Mouse (Mus musculus) ZHBTc4 (cell line): ENCODE measurements around the gene A930009A15Rik.

Experiments
- DNase-seq: peaks from one replicate; pipeline ENCODE4 v3.0.0-alpha.2; 2011; ENCODE audit warnings: low read depth, low spot score

The A930009A15Rik gene

DNA sequence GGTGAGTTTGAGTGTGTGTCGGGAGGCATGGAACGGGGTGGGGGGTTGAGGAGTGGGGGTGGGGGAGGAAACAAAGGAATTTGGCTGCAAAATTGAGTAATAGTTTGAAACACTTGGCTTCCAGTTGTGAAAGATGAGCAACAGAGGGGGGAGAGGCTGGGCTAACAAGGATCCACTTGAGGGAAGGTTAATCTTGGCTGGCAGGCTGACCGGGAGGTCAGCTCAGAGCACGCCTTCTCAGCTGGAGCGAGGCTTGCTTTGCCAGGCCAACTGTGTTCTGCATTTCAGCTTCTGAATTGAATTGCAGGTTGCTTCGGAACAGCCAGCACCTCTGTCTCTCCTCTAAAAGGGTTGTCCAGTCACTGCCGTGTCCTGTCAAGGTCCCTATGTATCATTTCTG lies 9.7 kb downstream of the A930009A15Rik start:
- no peak for DNase-seq

GRCm38 (mm10) chr10:115581971-115582370 lies 12.2 kb downstream of the A930009A15Rik start:
- no peak for DNase-seq

GRCm38 (mm10) chr10:115583071-115583470 lies 13.3 kb downstream of the A930009A15Rik start:
- DNase-seq, result no peak

DNA sequence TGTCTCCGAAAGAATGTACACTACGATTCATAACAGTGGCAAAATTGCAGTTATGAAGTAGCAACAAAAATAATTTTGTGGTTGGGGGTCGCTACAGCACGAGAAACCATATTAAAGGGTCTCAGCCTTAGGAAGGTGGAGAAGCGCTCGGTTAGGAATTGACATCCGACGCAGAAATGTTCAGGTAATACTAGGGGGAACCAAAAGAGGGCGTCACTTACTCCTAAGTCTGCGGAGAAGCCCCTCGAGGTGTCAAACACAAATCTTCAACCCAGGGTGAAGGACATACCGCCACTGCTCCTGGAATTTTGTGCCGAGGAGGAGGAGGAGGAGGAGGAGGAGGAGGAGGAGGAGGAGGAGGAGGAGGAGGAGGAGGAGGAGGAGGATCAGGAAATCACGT lies 14.9 kb downstream of the A930009A15Rik start:
- DNase-seq, result peak; percentile 18

- no peak for DNase-seq
Observed at GRCm38 (mm10) chr10:115585491-115586245, 15.9 kb downstream of the A930009A15Rik start.

DNA sequence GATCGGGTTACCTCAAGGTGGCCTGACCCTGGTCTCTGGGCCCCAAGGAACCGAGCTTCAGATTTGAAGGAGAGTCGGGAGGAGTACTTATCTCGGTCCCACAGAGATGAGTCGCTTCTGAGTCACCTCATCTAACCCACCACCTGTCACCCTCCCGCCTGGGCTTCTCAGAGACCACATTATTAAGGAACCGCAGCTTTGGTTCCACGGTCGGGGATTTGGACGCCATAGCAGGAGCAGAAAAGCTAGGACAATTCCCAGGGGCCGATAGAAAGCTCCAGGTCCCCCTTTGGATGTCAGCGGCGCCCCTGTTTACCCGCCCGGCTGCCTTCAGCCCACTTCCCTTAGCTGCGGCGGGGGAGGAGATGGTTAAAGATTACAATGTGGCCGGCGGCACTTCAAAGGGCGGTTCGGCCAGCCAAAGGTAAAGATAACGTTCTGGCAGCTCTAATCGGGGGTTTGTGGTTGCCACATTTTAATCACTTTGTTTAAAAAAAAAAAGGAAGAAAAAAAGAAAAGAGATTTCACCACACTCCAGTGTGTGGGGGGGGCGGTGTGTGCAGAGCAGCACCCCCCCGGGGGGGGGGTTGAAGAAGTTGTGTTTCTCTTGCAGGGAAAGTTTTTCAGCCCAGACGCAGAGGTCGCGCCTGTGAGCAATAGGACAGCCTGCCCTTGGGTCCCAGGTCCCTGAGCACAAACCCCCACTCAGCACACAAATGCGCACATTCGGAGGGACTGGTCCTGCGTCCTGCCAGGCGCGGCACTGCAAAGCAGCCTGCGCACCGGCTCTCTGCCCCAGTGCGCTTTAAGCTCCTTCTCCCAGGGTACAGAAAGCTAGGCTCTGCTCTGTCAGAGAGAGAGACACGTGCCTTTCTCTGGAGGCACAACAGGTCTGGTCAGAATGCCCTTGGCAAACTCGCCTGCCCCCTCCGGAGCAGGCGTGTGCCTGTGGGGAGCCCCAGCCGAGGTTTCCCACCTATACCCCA lies 16.8 kb downstream of the A930009A15Rik start:
- peak; percentile 58 for DNase-seq

GRCm38 (mm10) chr10:115587301-115587969 lies 17.6 kb downstream of the A930009A15Rik start, which contains the start of gene Lgr5:
Lgr5 (minus strand) TSS chr10:115587780.
- peak; percentile 62 for DNase-seq

DNA sequence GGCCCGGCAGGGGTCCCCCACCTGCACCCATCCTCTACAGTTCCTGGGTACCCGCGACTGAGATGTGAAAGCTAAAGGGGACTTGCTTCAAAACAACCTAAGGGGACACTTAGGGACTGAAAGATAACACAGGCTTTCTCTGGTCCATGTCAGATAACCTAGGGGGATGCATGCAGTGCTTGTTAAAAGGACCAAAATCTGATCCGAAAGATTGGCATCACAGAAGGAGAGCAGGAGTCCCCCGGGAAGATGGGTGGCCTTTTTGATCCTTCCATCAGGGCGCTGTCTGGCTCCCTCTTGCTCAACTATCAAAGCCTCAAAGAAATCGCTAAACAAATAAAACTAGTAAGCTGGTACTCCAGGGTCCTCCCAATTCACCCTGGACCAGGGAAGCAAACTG lies 18.2 kb downstream of the A930009A15Rik start:
- no peak for DNase-seq

DNA sequence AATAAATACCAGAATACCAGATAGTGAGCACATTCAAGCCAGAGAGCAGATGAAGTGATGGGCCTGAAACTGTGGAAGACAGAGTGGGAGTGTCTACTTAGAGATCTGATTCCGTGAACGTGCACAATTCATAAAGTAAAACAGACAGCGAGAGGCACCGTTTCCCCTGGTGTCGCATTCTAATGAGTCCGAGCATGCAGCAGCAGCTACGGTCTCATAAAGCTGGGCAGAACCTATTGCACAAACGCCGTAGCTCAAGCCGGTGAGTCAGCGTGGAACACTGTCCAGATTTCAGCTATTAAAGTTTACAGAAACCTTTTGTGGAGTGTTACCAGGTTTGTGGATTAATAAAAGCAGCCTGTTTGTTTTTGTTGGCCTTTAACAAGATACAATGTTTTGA lies 23.4 kb downstream of the A930009A15Rik start:
- no peak for DNase-seq

DNA sequence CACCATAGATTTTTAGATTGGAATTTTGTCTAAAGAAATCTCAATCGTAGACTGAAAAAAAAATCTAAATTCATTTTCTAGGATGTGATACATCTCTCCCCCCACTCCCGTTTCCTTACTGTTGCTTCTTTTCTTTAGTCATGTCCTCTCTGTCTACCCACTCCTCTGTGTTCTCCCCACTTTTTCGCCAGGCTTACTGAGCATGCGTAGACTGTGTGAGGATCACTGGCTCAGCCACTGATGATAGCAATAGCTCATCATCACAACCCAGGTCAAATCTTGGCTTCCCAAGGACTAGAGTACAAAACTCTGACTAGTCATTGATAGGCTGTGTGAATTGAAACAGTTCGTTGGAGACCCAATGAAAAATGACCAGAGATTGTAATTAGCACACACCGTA lies 23.9 kb downstream of the A930009A15Rik start:
- no peak for DNase-seq

DNA sequence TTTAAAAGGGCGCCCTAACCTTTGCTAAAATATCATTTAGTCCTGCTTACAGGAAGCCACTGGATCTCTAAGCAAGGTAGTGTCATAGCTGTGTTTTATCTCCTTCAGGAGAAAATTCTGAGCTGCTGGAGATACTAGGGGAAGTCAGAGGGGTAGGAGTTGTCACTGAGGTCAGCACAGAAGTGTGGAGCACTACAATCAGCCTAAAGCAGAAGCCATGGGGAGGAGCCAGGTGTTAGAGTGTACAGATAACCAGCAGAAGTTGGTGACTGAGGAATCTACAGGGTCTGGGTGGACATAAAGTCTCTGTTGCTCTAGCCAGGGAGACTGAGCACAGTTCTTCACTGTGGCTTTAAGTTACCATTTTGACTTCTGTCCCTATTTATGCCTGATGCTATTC lies 26.0 kb downstream of the A930009A15Rik start:
- no peak for DNase-seq

DNA sequence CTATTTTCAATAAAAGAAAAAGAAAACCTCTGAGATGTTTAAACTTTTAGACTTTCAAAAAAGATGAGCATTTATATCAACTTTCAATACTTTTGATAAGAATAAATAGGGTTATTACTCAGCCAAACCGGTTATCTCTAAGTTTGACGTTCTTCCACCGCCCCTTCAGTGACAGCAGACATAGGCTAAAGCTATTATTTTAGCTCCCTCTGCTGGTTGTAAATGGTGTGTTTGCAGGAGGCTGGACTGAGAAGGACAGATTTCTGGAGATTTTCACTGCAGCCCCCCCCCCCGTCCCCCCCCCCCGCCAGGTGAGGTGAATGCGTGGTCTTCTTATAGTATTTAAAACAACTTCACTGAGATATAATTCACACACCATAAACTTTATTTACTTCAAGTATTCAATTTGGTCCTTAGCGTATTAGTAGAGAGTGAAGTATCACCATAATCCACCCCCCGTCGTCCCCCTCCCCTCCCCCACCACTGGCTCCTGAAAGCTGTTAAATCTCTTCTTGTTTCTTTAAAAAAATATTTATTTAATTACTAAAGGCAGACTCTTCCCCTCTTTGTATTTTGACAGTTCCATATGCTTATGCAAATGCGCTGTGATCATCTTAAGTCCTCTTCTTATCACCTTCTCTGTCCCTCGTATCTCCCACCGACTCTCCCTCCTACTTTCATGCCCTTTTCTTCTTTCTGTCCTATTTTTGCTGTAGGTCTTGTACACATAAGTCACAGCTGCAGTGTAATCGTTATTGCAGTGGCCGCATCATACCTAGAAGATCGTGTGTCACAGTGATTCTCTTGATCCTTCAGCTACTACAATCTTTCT lies 47.9 kb downstream of the A930009A15Rik start:
- peak; percentile 41 for DNase-seq

DNA sequence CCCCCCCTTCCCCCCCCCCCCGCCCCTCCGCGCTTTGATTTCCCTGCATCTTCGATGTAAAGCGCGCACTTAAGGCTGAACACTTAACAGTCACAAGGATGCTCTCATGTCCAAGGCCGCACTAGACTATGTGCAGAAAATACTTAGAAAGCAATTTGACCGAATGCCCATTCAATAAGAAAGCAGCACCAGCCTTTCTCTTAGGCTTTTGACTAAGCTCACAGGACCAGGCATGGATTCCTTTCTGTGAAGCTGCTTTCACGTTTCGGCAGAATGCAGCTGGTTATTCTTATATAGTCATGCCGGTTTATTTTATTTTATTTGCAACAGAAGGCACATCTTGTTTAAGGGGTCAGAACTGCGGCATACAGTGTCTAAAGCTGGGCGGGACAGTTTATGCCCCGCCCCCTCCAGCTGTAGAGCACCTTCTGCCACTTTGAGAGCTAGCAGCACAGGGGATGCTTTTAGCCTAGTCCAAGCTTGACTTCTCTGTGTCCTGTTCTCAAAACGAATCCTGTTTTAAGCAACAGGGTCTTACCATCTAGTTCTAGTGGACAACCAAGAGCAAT lies 48.6 kb downstream of the A930009A15Rik start:
- DNase-seq, result peak; percentile 30

DNA sequence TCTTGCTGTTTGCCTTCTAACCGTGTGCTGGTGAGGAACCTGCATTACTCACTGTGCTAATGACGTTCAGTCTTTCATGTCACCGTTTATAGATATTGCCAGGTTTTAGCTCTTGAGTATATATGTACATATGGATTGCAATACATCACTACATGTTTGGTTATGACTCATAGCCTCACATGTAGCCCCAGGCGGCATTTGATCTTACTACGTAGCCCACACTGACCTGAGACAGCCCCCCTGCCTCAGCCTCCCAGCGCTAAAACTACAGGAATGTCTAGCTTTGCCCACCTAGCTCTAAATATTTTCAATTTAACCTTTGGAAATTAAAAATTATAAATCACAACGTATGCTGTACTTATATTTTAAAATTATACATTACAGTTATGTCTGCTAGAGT lies 53.7 kb downstream of the A930009A15Rik start:
- no peak for DNase-seq

DNA sequence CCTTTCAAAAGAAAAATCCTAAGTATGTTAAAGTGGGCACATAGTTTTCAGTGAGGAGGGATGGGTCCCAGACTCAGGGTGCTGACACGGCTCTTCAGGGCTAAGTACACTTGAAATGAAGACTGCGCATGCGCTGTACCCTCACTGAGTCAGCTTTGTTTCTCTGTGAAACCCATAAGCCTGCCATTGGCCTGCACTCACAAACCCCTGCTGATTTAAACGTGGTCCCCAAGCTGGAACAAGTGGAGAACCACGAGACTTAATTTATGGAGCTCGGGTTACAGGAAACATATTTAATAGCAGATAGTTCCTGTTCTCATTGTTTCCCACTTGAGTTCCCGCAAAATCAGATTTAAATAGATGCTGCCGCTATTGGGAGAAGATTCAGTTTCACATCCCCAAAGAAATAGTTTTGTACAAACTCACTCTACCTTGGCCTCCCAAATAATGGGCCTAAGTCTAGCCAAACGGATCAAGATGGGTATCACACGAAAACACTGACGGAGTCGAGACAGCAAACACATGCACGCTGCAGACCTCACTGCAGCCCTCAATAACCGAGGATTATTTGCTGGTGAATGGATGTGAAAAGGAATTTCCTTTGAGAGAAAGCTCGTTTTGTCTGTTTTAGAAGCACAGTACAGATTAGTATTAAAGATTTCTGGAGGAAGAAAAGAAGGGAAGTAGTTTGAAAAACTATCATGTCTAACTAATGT lies 54.3 kb downstream of the A930009A15Rik start:
- no peak for DNase-seq

DNA sequence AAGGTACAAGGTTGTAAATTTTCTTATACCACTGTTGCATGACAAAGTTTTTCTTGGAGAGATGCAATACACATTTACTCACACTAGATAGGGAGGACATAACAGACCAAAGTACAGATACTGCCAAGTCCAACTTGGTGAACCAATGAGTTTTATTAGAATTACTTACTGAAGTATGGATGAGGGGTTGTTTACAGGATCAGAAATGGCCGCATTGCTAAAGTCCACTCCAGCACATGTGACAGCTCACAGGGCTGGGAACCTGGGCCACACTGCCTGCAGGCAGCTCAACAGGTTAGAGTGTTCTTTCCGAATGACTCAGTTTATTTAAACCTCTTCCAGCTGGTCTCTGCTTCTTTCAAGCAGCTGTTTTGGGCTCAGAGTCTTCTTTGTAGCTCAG lies 55.2 kb downstream of the A930009A15Rik start:
- no peak for DNase-seq

DNA sequence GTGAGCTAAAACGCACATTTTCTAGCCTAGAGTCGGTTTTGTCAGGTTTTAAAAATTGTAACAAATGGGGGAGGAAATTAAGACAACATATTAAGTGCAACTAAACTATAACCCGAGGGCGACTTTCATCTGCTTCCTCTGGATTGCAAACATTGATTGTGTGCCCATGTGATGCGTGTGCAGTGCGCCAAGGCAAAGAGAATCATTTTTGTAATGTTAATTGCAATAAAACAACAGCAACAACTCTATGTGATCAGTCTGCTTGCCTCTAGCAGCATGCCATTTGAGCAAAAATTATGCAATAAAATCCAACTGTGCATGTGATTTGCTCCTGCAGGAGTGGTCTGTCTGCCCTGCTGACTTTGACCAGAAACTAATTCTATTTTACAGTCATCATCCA lies 56.9 kb downstream of the A930009A15Rik start:
- no peak for DNase-seq
